Mouse (Mus musculus) spleen, adult 18-20 months (tissue): Measurements from ENCODE around the gene Anp32a.

Source experiments
- DNase-seq, 2 experiments: peaks; one replicate each; pipeline ENCODE4 v3.0.0; 2022; ENCODE audit warnings: mixed read lengths in 2 of 2

Gene Anp32a

GRCm38 (mm10) chr9:62347201-62347600 lies 6.1 kb downstream of the Anp32a start:
- no peak for DNase-seq

- no peak for DNase-seq
These were observed 7.0 kb downstream of the Anp32a start for GRCm38 (mm10) chr9:62348050-62348449.

GRCm38 (mm10) chr9:62348467-62348985 lies 7.4 kb downstream of the Anp32a start:
- no peak for DNase-seq

GRCm38 (mm10) chr9:62349250-62349649 lies 8.2 kb downstream of the Anp32a start:
- DNase-seq, result no peak

- DNase-seq, result no peak
These were observed 9.6 kb downstream of the Anp32a start for GRCm38 (mm10) chr9:62350721-62351120.

- DNase-seq, result no peak
These were observed 10.1 kb downstream of the Anp32a start for GRCm38 (mm10) chr9:62351200-62351599.

GRCm38 (mm10) chr9:62353784-62354183 lies 12.7 kb downstream of the Anp32a start:
- no peak for DNase-seq

GRCm38 (mm10) chr9:62354838-62355719 lies 14.0 kb downstream of the Anp32a start:
- DNase-seq, result no peak

GRCm38 (mm10) chr9:62355763-62356162 lies 14.7 kb downstream of the Anp32a start:
- DNase-seq, result no peak

GRCm38 (mm10) chr9:62357593-62357992 lies 16.5 kb downstream of the Anp32a start:
- no peak for DNase-seq

GRCm38 (mm10) chr9:62358851-62359250 lies 17.8 kb downstream of the Anp32a start:
- DNase-seq, result no peak

- DNase-seq, result no peak
These were observed 19.8 kb downstream of the Anp32a start for GRCm38 (mm10) chr9:62360889-62361288.

- DNase-seq, result no peak
These were observed 21.8 kb downstream of the Anp32a start for GRCm38 (mm10) chr9:62362835-62363385.

- peak; percentile 63 to 66 for DNase-seq
These were observed 22.5 kb downstream of the Anp32a start for GRCm38 (mm10) chr9:62363619-62364018.

- no peak for DNase-seq
These were observed 23.1 kb downstream of the Anp32a start for GRCm38 (mm10) chr9:62364216-62364615.

GRCm38 (mm10) chr9:62364831-62365230 lies 23.7 kb downstream of the Anp32a start:
- no peak for DNase-seq

- no peak for DNase-seq
These were observed 24.4 kb downstream of the Anp32a start for GRCm38 (mm10) chr9:62365326-62366080.

- DNase-seq, result no peak
These were observed 25.7 kb downstream of the Anp32a start for GRCm38 (mm10) chr9:62366478-62367458.

- no peak for DNase-seq
These were observed 26.5 kb downstream of the Anp32a start for GRCm38 (mm10) chr9:62367510-62368071.

- DNase-seq, result no peak
These were observed 27.3 kb downstream of the Anp32a start for GRCm38 (mm10) chr9:62368256-62368905.

GRCm38 (mm10) chr9:62369172-62369571 lies 28.1 kb downstream of the Anp32a start:
- DNase-seq, result no peak
